Mouse (Mus musculus): ENCODE data around the gene Zfp273. TPM values are rescaled to one million over a fixed set of nuclear protein-coding genes. Genes with fewer than 3 reads are reported as not detected.

Gene Zfp273
- total and polyA plus RNA-seq, 2 experiments from 2014 or later = 5.1 to 7.8 TPM

GRCm38 (mm10) chr13:67844853-67845194 lies 31.3 kb downstream of the Zfp273 start:
- Histone ChIP-seq H3K4me3 (ENCODE audit: low read length) (peak overlapping the region; percentile 39), H3K9ac (replicated peaks; ENCODE audit: low read length) (no peak overlapping the region), H3K9me3 (ENCODE audit: low read length) (no peaks in the 10 kb centered on the region), H3K27ac (no peak overlapping the region), H3K36me3 (ENCODE audit: insufficient read depth, low read length) (no peaks in the 10 kb centered on the region), H3K27me3 (ENCODE audit: insufficient read depth, low read length) (no peaks in the 10 kb centered on the region), H3K4me2 (ENCODE audit: low read depth, low read length) (peak overlapping the region; percentile 62), H3K4me1 (ENCODE audit: insufficient read depth, low read length) (no peaks in the 10 kb centered on the region)
- DNase-seq (ENCODE audit: low spot score) (no peak), ATAC-seq (peak; percentile 44)
- no peak for TF ChIP-seq CTCF (IDR thresholded peaks at IDR 0.05; ENCODE audit: low read depth)
- 16% methylated on average over 8 of the region's 8 CpGs for WGBS

GRCm38 (mm10) chr13:67850361-67850760 lies 36.8 kb downstream of the Zfp273 start:
- Histone ChIP-seq H3K27ac (no peak overlapping the region), H3K9me3 (ENCODE audit: low read length) (no peaks in the 10 kb centered on the region), H3K4me3 (ENCODE audit: low read length) (no peak overlapping the region), H3K4me2 (ENCODE audit: low read depth, low read length) (no peak overlapping the region), H3K36me3 (ENCODE audit: insufficient read depth, low read length) (no peaks in the 10 kb centered on the region), H3K4me1 (ENCODE audit: insufficient read depth, low read length) (no peaks in the 10 kb centered on the region), H3K9ac (replicated peaks; ENCODE audit: low read length) (no peak overlapping the region), H3K27me3 (ENCODE audit: insufficient read depth, low read length) (no peaks in the 10 kb centered on the region)
- WGBS = 77% methylated on average over 3 of the region's 3 CpGs
- DNase-seq (ENCODE audit: low spot score) (no peak), ATAC-seq (no peak)
- TF ChIP-seq CTCF (IDR thresholded peaks at IDR 0.05; ENCODE audit: low read depth) = no peak

- no peak overlapping the region for H3K27ac ChIP-seq
- no peaks in the 10 kb centered on the region for H3K36me3 ChIP-seq (ENCODE audit: insufficient read depth, low read length)
- H3K4me1 ChIP-seq (ENCODE audit: insufficient read depth, low read length) = no peaks in the 10 kb centered on the region
- no peak overlapping the region for H3K4me3 ChIP-seq (ENCODE audit: low read length)
- H3K4me2 ChIP-seq (ENCODE audit: low read depth, low read length) = no peak overlapping the region
- no peaks in the 10 kb centered on the region for H3K9me3 ChIP-seq (ENCODE audit: low read length)
- H3K27me3 ChIP-seq (ENCODE audit: insufficient read depth, low read length) = no peaks in the 10 kb centered on the region
- ATAC-seq (no peak), DNase-seq (ENCODE audit: low spot score) (no peak)
- WGBS = 83% methylated on average over 6 of the region's 6 CpGs
- TF ChIP-seq CTCF (IDR thresholded peaks at IDR 0.05; ENCODE audit: low read depth) = no peak
- no peak overlapping the region for H3K9ac ChIP-seq (replicated peaks; ENCODE audit: low read length)
Measured at GRCm38 (mm10) chr13:67853130-67853529, 39.6 kb downstream of the Zfp273 start.

GRCm38 (mm10) chr13:67853983-67854382 lies 40.4 kb downstream of the Zfp273 start:
- Histone ChIP-seq H3K4me1 (ENCODE audit: insufficient read depth, low read length) (no peaks in the 10 kb centered on the region), H3K9me3 (ENCODE audit: low read length) (no peaks in the 10 kb centered on the region), H3K9ac (replicated peaks; ENCODE audit: low read length) (no peak overlapping the region), H3K27me3 (ENCODE audit: insufficient read depth, low read length) (no peaks in the 10 kb centered on the region), H3K27ac (no peak overlapping the region), H3K36me3 (ENCODE audit: insufficient read depth, low read length) (no peaks in the 10 kb centered on the region), H3K4me2 (ENCODE audit: low read depth, low read length) (no peak overlapping the region), H3K4me3 (ENCODE audit: low read length) (no peak overlapping the region)
- DNase-seq (ENCODE audit: low spot score) (no peak), ATAC-seq (no peak)
- no peak for TF ChIP-seq CTCF (IDR thresholded peaks at IDR 0.05; ENCODE audit: low read depth)
- WGBS = 86% methylated on average over 2 of the region's 2 CpGs

- H3K27me3 ChIP-seq (ENCODE audit: insufficient read depth, low read length) = no peaks in the 10 kb centered on the region
- H3K36me3 ChIP-seq (ENCODE audit: insufficient read depth, low read length) = no peaks in the 10 kb centered on the region
- 29% methylated on average over 1 of the region's 1 CpGs for WGBS
- H3K4me2 ChIP-seq (ENCODE audit: low read depth, low read length) = no peak overlapping the region
- H3K4me1 ChIP-seq (ENCODE audit: insufficient read depth, low read length) = no peaks in the 10 kb centered on the region
- no peak for DNase-seq (ENCODE audit: low spot score)
- no peak overlapping the region for H3K27ac ChIP-seq
- H3K9me3 ChIP-seq (ENCODE audit: low read length) = no peaks in the 10 kb centered on the region
- H3K9ac ChIP-seq (replicated peaks; ENCODE audit: low read length) = no peak overlapping the region
- no peak overlapping the region for H3K4me3 ChIP-seq (ENCODE audit: low read length)
- TF ChIP-seq CTCF (IDR thresholded peaks at IDR 0.05; ENCODE audit: low read depth) = no peak
- no peak for ATAC-seq
Measured at GRCm38 (mm10) chr13:67857317-67857716, 43.8 kb downstream of the Zfp273 start.

- peak; percentile 23 for TF ChIP-seq CTCF (IDR thresholded peaks at IDR 0.05; ENCODE audit: low read depth)
- H3K36me3 ChIP-seq (ENCODE audit: insufficient read depth, low read length) = no peaks in the 10 kb centered on the region
- ATAC-seq = no peak
- H3K27ac ChIP-seq = no peak overlapping the region
- H3K4me2 ChIP-seq (ENCODE audit: low read depth, low read length) = no peak overlapping the region
- H3K4me3 ChIP-seq (ENCODE audit: low read length) = no peak overlapping the region
- H3K27me3 ChIP-seq (ENCODE audit: insufficient read depth, low read length) = no peaks in the 10 kb centered on the region
- H3K9ac ChIP-seq (replicated peaks; ENCODE audit: low read length) = no peak overlapping the region
- no peaks in the 10 kb centered on the region for H3K9me3 ChIP-seq (ENCODE audit: low read length)
- WGBS = 81% methylated on average over 9 of the region's 9 CpGs
- peak; percentile 22 for DNase-seq (ENCODE audit: low spot score)
- H3K4me1 ChIP-seq (ENCODE audit: insufficient read depth, low read length) = no peaks in the 10 kb centered on the region
Measured at GRCm38 (mm10) chr13:67862508-67862907, 49.0 kb downstream of the Zfp273 start.

GRCm38 (mm10) chr13:67863026-67863425 lies 49.5 kb downstream of the Zfp273 start, which contains the start of gene BC048507:
Gene BC048507, plus strand, starts transcription at chr13:67863326.
- DNase-seq (ENCODE audit: low spot score) = no peak
- no peaks in the 10 kb centered on the region for H3K27me3 ChIP-seq (ENCODE audit: insufficient read depth, low read length)
- no peak for TF ChIP-seq CTCF (IDR thresholded peaks at IDR 0.05; ENCODE audit: low read depth)
- ATAC-seq = no peak
- no peaks in the 10 kb centered on the region for H3K36me3 ChIP-seq (ENCODE audit: insufficient read depth, low read length)
- WGBS = 87% methylated on average over 11 of the region's 11 CpGs
- no peaks in the 10 kb centered on the region for H3K9me3 ChIP-seq (ENCODE audit: low read length)
- no peak within 1 kb of the TSS for H3K27ac ChIP-seq
- H3K4me2 ChIP-seq (ENCODE audit: low read depth, low read length) = no peak within 1 kb of the TSS
- no peak within 1 kb of the TSS for H3K4me3 ChIP-seq (ENCODE audit: low read length)
- no peaks in the 10 kb centered on the region for H3K4me1 ChIP-seq (ENCODE audit: insufficient read depth, low read length)
- H3K9ac ChIP-seq (replicated peaks; ENCODE audit: low read length) = no peak within 1 kb of the TSS
